Mouse (Mus musculus) hindlimb bud, embryonic 11.5 days (tissue): Measurements from ENCODE around the gene Fat2.

ENCODE experiments used
- DNase-seq: peaks from one replicate; pipeline ENCODE4 v3.0.0-alpha.2; 2012; ENCODE audit warnings: low read depth, low spot score; ENCODE audit errors: extremely low spot score

Fat2 gene

GRCm38 (mm10) chr11:55250527-55250926 is 85.8 kb downstream of the Fat2 start:
- no peak for DNase-seq

GRCm38 (mm10) chr11:55240556-55240955 is 95.8 kb downstream of the Fat2 start:
- peak; percentile 47 for DNase-seq

DNA sequence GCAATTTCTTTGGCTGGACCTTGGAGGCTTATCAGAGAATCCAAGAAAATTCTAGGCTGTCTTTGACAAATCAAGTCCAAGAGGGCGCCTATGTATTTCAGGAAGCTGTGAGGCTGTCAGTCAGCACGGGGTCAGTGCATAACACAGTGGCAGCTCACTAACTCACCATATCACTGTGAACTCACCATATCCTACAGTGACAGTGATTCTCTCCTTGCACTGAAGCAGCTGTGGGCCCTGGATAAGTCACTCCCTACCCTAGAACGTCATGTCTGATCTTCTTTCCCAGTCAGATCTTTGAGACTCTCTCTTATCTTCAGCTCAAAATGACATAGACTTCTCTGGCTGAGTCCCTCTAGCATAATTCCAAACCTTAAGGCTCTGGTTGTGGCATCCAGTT is 96.9 kb downstream of the Fat2 start:
- DNase-seq: no peak

GRCm38 (mm10) chr11:55236815-55237214 is 99.5 kb downstream of the Fat2 start:
- no peak for DNase-seq

GRCm38 (mm10) chr11:55234791-55235190 is 101.6 kb downstream of the Fat2 start:
- no peak for DNase-seq

- no peak for DNase-seq
Measured at GRCm38 (mm10) chr11:55234288-55234687, 102.1 kb downstream of the Fat2 start.

DNA sequence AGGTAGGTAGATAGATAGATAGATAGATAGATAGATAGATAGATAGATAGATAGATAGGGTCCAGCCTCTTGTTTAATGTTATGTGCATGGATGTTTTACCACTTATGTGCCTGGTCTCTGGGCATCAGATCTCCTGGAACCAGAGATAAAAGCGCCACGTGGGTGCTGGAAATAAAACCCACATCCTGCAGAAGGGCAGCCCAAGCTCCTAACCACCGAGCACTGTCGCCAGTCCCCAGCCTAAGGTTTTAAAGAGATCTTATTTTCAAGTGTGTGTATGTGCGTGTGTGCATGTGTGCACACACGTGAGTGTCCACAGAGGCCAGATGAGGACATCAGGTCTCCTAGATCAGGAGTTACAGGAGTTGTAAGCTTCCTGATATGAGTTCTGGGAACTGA is 105.3 kb downstream of the Fat2 start:
- DNase-seq: no peak

GRCm38 (mm10) chr11:55221306-55221705 is 115.1 kb downstream of the Fat2 start:
- no peak for DNase-seq

DNA sequence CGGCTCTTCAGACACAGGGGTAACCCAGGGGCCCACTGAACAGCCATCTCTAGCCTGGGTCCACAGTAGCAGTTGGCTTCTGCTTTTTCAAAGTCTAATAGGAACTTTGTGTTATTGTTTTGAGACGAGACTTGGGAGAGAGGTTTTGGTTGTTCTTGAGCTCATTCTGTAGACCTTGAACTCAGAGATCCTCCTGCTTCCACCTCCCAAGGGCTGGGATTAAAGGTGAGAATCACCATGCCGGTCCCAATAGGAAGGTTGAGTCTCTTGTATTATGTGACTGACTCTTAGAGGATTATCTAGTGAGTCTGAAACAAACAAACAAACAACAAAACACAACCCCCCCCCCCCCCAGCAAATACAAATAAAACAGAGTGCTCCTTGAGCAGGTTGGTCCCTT is 117.9 kb downstream of the Fat2 start:
- DNase-seq: no peak

GRCm38 (mm10) chr11:55217880-55218279 is 118.5 kb downstream of the Fat2 start:
- DNase-seq: no peak

DNA sequence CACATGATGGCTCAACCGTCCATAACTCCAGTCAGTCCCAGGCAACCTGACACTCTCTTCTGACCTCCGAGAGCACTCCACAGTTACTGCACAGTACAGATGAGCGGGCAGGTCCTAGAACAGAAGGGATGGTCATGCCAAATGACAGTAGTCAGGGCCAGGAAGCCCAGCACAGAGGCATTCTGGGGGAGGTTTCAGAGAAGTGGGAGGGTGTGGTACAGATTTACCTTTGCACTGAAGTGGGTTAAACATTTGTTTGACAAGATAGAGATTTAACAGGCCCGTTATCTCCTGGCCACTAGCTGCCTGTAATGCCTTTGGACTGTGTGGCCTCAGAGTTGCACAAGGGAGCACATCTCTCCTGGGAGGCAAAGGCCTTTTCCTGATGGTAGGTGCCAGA is 118.9 kb downstream of the Fat2 start:
- DNase-seq: no peak

DNA sequence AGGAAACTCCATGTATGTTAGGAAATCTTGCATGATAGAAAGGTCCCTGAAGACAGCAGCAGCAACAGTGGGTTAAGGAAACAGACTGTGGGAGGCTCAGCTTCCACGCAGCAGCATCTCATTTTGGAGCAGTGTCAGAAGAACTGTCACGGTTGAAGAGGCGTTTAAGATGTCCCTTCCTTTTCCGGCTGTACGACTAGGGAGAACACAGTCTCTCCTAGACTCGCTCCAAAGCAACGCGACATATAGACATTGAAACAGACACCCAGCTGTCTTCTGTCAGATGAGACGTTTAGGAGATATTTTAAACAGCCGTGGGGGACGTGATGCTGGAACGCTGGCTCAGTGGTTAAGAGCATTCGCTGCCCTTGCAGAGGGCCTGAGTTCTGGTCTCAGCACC is 119.5 kb downstream of the Fat2 start:
- DNase-seq: no peak

DNA sequence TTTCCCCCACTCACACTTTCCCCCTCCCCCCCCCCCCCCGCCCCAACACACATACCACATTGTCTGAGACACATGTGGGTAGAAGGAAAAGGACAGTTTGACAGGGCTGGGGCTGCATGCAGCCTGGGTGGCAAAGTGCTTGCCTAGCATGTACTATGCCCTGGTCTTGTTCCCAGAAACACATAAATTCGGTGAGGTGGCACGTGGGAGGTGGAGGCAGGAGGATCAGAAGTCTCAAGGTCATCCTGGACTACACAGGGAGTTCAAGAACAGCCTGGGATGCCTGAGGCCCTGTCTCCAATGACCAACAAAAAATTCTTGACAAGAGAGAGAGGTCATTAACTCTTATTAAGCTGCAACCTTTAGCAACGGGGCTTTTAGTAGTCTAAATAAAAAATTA is 120.3 kb downstream of the Fat2 start:
- no peak for DNase-seq

- DNase-seq: no peak
Measured at GRCm38 (mm10) chr11:55214978-55215377, 121.4 kb downstream of the Fat2 start.

- DNase-seq: no peak
Measured at GRCm38 (mm10) chr11:55214161-55214560, 122.2 kb downstream of the Fat2 start.

- DNase-seq: no peak
Measured at GRCm38 (mm10) chr11:55213518-55213917, 122.8 kb downstream of the Fat2 start.

DNA sequence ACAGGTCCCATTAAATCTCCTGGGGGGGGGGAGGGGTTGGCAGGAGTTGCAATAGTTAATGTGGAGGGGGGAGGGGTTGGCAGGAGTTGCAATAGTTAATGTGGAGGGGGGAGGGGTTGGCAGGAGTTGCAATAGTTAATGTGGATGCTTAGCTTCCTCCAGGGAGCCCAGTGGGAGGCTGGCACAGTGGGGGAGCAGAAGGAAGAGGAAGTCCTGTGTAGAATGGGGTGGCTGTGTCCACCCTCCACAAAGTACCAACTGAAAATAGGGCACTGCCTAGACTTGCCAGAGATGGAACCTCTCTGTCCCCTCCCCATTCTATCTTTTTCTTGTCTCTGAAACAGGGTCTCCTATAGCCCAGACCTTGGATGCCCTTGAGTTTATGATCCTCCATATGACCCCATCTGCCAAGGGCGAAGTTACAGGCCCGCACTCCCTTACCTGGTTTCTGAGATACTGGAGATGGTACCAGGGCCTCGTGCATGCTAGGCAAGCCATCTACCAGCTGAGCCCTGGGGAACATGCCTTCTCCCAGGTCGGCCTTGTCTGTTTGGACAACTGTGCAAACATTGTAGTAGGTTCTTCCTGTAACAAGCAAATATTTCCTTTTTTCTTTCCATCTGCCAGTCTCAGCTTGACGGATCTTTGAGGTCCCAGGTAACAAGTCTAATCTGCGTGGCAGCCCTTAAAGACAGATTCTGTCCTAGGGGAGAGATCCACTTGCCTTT is 126.6 kb downstream of the Fat2 start:
- no peak for DNase-seq

- DNase-seq: no peak
Measured at GRCm38 (mm10) chr11:55209032-55209431, 127.3 kb downstream of the Fat2 start.

- no peak for DNase-seq
Measured at GRCm38 (mm10) chr11:55208001-55208690, 128.2 kb downstream of the Fat2 start.

- no peak for DNase-seq
Measured at GRCm38 (mm10) chr11:55204602-55205001, 131.8 kb downstream of the Fat2 start.

DNA sequence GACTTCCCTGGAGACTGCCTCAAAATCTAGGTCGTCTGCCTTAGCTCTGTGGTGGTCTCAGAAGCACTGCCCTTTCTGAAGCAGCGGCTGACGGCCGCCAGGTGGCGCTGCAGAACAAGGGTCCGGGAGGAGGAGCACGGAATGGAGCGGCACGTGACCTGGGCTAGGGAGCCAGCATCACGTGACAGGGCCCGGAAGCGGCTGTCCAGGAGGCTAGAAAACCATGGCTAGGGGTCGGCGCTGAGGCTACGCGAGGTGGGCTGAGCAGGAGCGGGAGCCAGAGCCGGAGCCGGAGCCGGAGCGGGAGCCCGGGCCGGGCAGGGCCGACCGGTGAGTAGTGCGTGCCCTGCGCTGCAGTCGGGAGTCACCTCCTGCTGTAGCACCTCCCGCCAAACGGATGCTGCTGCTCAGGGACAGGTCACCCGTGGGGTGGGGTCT is 132.2 kb downstream of the Fat2 start, which contains the start of gene Slc36a1:
Slc36a1 (plus strand) TSS at position 192 of the 438 bp plus-strand sequence.
- peak; percentile 79 for DNase-seq
